Mouse (Mus musculus) CH12.LX (cell line): ENCODE data around the gene Jun.
A peak's percentile ranks its signal among the peaks of the same experiment; 100 is the strongest.

Experiments
- CTCF ChIP-seq, 2 experiments: IDR thresholded peaks in 1 of 2; conservative IDR thresholded peaks in 1 of 2; 2 replicates each; pipeline ENCODE4 v1.5.1; 2011 to 2012; ENCODE audit warnings: low read depth in 2 of 2, low read length in 2 of 2, improper control_type of control experiment in 1 of 2, inconsistent platforms in 1 of 2, mild to moderate bottlenecking in 1 of 2, moderate library complexity in 1 of 2
- ELF1 ChIP-seq: IDR thresholded peaks from 2 replicates; pipeline ENCODE4 v1.6.1; 2014; ENCODE audit warnings: low read depth, mild to moderate bottlenecking, inconsistent platforms, low read length, improper control_type of control experiment
- EP300 ChIP-seq: IDR thresholded peaks from 2 replicates; pipeline ENCODE4 v1.6.1; 2011; ENCODE audit warnings: low read length, improper control_type of control experiment
- ETS1 ChIP-seq: conservative IDR thresholded peaks from 2 replicates; pipeline ENCODE4 v1.6.1; 2012; ENCODE audit warnings: low read depth, mild to moderate bottlenecking, inconsistent platforms, low read length, improper control_type of control experiment, moderate library complexity
- MAX ChIP-seq: IDR thresholded peaks from 2 replicates; pipeline ENCODE4 v1.6.1; 2011; ENCODE audit warnings: low read length, improper control_type of control experiment
- MYC ChIP-seq: IDR thresholded peaks from 2 replicates; pipeline ENCODE4 v1.6.1; 2011; ENCODE audit warnings: low read depth, mild to moderate bottlenecking, improper control_type of control experiment, low read length
- POLR2A ChIP-seq: IDR thresholded peaks from 2 replicates; pipeline ENCODE4 v1.6.1; 2011; ENCODE audit warnings: low read depth, mild to moderate bottlenecking, improper control_type of control experiment, low read length
- RAD21 ChIP-seq: IDR thresholded peaks from 2 replicates; pipeline ENCODE4 v1.6.1; 2011; ENCODE audit warnings: low read depth, mild to moderate bottlenecking, low read length, improper control_type of control experiment, moderate library complexity
- RCOR1 ChIP-seq: conservative IDR thresholded peaks from 2 replicates; pipeline ENCODE4 v1.6.1; 2012; ENCODE audit warnings: low read depth, mild to moderate bottlenecking, inconsistent platforms, low read length, improper control_type of control experiment
- SIN3A ChIP-seq: IDR thresholded peaks from 2 replicates; pipeline ENCODE4 v1.6.1; 2012; ENCODE audit warnings: low read length, improper control_type of control experiment, inconsistent platforms
- SMC3 ChIP-seq: IDR thresholded peaks from 2 replicates; pipeline ENCODE4 v1.6.1; 2011; ENCODE audit warnings: low read depth, low read length, improper control_type of control experiment
- TCF12 ChIP-seq: IDR thresholded peaks from 2 replicates; pipeline ENCODE4 v1.6.1; 2014; ENCODE audit warnings: low read depth, mild to moderate bottlenecking, inconsistent platforms, low read length, improper control_type of control experiment
- USF1 ChIP-seq: IDR thresholded peaks from 2 replicates; pipeline ENCODE4 v1.6.1; 2014; ENCODE audit warnings: low read depth, mild to moderate bottlenecking, inconsistent platforms, low read length, improper control_type of control experiment

GRCm38 (mm10) chr4:95000147-95000546 is 51.9 kb downstream of the Jun start:
- TF ChIP-seq CTCF (conservative IDR thresholded peaks at IDR 0.05 in 1 of 2, IDR thresholded peaks at IDR 0.05 in 1 of 2; ENCODE audit: low read depth in 2 of 2, low read length in 2 of 2) (no peak), EP300 (peak; percentile 53; the same call in 1 of the 2 replicates), POLR2A (no peak), RCOR1 (no peak), TCF12 (peak; percentile 21; the same call in 1 of the 2 replicates), USF1 (no peak), MYC (no peak), ETS1 (peak; percentile 89), MAX (no peak), SMC3 (no peak), ELF1 (peak; percentile 73), RAD21 (no peak), SIN3A (no peak)
